Mouse (Mus musculus): ENCODE measurements around the gene Nr2f1. TPM values are rescaled to one million over a fixed set of nuclear protein-coding genes. Genes with fewer than 3 reads are reported as not detected.
A peak's percentile ranks its signal among the peaks of the same experiment; 100 is the strongest.

Nr2f1 gene
- total RNA-seq, 2 experiments from 2014 or later = 3.0 to 3.5 TPM

DNA sequence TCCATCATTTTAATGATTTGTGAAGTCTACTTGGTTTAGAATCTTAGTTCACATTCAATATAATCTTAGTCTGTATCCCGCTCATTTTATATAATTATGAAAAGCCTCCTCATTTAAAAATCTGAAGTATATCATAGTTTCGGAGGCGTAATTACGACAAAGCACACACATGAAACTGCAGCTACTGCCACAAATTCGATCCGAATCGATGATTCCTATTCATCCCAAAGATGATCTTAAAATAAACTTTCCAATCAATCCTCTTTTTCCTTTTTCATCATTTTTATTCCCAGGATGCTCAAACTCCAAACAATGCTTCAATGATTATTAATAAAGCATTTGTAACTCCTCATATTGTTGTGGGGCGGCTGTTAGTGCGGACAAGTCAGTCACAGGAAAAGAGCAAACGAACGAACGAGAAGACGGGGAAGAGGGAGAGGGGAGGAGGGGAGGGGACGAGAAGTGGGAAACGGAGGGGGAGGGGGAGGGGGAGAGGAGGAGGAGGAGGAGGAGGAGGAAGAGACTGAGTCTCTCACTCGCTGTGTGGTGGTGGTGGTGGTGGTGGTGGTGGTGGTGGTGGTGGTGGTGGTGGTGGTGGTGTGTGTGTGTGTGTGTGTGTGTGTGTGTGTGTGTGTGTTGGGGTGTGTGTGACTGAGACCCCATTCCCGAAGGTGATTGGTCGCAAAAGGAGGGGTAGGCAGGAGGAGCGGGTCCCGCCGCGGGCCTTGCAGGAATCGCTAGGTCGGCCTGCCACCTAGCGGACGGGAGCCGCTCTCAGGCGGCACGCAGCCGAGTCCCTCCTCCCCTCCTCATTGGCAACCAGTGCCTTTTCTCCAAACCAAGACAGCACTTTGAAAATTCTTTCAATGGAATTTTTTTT, 1.7 kb upstream of the Nr2f1 start:
- peak; percentile 60 to 82 for DNase-seq (ENCODE audit: low spot score in 2 of 2)

DNA sequence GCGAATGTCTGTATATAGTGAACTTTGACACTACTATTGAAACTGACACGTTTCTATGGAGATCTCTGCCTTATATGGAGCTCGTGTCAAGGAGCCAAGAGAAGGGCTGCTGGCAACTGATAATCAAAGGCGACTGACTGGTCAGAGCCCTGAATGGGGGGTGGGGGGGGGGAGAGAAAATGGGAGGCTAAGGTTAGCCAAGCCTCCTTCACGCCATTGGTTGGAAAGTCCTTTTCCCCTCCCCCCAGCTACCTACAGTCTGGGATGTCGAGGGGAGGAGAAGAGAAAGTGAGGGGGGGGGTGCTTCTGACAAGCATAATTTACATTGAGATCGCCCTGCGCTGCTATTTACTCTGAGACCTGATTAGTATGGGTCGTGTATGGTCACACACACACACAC, 850 bp upstream of the Nr2f1 start:
- DNase-seq (ENCODE audit: low spot score in 2 of 2) = no peak

DNA sequence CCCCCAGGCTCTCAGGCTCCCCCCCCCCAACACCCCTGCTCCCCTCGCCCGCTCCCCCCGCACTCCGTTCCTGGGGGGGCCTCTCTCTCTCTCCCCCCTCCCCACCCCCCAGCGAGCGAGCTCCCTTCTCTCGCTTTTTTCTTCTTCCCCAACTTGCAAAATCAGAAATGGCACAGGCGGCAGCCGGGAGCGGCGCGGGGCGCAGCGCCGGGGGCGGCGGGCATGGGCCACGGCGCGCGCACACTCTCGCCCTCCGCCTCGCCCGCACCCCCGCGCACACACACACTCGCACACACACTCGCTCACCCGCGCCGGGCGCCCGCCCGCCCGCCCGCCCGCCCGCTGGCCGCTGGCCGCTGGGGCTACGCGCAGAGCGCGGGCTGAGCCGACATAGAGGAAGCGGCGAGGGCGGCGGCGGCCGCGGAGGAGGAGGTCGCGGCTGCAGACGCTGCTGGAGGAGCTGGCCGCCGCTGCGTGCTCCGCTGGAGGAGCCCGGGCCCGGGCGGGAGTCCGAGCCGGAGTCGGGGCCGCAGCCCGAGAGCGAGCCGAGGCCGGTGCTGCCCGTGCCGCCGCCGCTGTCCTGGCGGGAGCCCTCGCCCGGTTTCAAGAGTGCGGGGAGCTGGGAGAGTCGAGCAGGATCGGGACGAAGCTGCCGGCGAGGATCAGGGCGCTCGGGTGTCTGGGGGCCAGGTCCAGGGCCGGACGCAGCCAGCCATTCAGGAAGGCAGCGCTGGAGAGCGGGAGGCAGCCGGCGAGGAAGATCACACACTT, 501 bp downstream of the Nr2f1 start:
- DNase-seq (ENCODE audit: low spot score in 2 of 2) = peak; percentile 55 to 66

DNA sequence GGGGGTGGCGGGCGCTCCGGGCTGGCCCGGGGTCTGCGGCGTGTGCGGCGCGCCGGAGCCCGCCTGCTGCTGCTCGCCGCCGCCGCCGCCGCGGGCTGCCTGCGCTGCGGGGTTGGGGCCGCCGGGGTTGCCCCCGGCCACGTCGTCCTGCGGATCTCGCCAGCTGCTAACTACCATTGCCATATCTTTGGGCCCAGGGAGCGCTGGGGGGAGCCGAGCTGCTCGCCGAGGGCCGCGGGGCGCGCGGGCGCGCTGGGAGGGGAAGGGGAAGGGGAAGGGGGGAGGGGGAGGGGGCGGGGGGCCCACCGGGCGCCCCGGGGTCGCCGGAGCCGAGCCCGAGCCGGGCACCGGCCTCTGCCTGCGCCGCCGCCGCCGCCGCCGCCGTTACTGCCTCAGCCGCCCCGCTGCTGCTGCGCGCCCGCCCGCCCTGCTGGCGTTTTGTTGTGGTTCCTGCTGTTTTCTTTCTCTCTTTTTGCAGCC, 1.1 kb downstream of the Nr2f1 start:
- peak in 1 of 2 experiments; percentile 25 for DNase-seq (ENCODE audit: low spot score in 2 of 2)

DNA sequence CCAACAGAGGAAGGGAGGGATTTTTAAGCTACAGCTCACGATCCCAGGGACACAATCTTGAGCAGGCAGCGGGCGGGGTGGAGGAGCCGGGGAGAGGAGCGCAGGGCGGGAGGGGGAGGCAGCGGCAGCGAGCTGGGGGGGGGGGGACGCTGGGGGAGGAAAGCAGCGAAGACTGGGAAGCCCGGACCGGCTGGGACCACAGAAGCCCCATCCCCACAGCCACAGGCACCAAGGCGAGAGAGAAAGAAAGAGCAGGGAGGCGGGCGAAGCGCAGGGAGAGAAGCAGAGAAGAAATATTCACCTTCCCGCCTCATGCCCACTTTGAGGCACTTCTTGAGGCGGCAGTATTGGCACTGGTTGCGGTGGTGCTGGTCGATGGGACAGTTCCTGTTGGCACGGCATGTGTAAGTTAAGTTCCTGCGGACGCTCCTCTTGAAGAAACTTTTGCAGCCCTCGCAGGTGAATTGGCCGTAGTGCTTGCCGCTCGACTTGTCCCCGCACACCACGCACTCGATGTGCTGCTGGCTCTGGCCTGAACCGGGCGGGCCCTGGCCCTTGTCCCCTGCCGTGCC, 1.7 kb downstream of the Nr2f1 start:
- DNase-seq (ENCODE audit: low spot score in 2 of 2) = no peak

DNA sequence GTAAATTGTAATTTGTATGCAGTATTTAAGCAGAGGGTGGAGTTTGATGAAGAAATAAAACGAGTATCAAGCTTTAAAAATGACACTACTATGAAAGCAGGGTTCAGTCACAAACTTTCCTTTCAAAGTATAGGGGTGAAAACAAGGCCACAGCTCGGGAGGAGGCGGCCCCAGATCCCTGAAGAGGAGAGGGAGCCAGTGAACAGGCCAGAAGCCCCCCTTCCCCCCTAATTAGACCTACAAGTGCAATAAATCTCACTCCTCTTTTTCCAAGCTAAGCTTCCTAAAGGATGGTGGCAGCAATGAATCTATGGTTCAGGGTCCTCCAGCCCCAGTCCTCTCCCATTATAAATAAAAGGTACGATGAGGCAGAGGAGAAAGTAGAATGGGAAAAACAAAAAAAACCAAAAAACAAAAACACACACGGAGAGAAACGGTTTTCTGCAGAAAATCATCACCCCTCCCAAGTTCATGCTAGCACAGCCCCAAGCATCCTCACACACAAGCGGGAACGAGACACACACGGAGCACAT, 2.2 kb downstream of the Nr2f1 start:
- no peak for DNase-seq (ENCODE audit: low spot score in 2 of 2)

DNA sequence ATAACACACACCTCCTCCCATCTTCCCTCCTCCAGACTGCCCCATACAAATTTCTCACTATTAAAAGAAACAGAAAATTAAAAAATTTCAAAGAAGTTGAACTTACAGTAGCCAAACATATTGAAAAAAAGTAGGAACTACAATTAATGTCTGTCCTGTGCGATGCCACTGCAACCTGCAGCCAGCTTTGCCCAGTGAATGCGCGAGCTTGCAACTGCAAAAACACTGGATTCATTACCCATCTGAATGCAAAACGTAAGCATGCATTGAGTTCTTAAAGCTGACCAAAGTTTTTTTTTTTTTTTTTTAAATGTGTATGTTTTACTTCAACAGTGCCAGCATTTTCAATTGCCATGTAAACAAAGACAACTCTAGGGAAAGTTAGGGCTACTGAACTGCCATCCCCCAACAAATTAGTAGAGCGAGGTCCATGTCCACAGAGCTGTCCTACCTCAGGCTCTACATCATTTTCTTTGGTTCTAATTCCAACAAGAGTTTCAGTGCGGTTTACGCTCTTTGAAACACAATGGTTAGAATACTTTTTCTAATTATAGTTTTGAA, 3.2 kb downstream of the Nr2f1 start:
- DNase-seq (ENCODE audit: low spot score in 2 of 2) = no peak

DNA sequence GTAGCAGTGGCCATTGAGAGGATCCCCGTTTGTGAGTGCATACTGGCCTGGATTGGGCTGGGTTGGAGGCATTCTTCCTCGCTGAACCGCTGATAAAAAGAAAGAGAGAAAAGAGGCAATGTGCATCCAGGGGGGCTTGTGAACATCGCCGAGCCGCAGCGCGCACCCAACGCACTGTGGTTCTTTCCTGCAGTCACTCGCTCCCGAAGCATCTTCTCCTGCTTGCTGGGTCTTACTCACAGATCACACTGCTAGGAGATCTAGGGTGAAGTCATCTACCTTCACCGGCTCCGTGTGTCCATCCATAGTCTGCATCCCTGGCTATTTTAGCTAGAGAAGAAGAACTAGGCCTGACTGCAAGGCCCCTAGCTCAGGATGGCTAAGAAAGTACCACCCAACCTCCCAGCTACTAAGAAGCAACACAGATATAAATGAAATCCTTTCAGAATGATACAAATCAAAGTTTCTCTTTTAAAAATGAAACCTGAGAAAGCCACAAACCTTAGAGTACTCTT, 3.9 kb downstream of the Nr2f1 start:
- no peak for DNase-seq (ENCODE audit: low spot score in 2 of 2)

DNA sequence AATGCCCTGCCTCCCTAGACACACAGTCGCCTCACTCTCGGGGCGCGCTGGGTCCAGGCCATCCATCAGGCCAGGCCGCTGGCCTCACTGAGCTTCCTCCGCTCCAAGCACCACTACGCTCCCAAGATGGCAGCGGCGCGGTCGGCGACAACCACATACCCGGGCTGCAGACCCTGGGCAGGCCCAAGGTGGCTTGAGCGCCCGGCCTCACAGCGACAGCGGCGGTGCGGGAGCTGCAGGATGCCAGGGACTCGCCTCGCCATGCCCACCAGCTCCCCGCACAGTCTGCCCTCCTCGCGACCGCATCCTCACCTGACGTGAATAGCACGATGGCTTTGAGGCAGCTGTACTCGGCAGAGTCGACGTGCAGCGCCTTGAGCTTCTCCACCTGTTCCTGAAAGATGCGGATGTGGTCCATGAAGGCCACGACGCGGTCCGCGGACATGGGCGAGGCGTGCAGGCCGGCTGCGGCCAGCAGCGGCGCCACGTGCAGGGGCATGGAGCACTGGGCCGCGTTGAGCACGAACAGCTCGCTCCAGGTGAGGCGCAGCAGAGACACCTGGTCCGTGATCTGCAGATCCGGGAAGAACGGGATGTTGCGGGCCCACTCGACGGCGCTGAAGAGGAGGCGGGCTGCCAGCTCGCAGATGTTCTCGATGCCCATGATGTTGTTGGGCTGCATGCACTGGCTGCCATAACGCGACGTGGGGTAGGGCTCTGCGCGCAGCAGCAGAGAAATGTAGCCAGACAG, 4.5 kb downstream of the Nr2f1 start:
- DNase-seq (ENCODE audit: low spot score in 2 of 2) = peak in 1 of 2 experiments; percentile 29

DNA sequence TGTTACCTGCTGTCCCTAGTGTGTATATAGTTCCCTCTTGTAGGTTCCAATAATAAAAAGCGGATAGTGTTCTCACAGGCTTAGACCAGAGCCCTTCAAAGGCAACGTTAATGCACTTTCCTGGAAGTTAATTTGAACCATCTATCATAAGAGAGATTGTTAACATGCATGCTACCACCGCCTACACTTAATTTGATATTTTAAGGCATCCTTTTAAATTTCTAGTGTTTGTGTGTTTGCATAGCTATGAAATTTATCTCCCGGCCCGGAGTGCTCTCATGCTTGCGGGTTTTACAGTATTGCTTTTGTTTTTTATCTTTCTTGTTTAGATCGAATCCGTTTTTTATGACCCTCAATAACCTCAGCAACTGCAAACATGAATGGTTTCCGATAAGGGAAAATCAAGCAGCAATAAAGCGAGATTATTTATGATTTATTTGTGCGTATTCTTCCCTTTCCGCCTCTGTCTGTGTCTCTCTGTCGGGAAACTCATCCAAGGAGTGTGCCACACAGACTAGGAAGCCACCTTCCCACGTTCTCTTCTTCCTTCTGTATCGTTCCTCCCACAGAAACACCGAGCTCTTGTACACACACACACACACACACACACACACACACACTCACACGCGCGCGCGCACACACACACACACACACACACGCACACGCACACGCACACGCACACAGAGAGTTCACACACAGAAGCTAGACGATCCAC, 5.3 kb downstream of the Nr2f1 start:
- DNase-seq (ENCODE audit: low spot score in 2 of 2) = no peak

DNA sequence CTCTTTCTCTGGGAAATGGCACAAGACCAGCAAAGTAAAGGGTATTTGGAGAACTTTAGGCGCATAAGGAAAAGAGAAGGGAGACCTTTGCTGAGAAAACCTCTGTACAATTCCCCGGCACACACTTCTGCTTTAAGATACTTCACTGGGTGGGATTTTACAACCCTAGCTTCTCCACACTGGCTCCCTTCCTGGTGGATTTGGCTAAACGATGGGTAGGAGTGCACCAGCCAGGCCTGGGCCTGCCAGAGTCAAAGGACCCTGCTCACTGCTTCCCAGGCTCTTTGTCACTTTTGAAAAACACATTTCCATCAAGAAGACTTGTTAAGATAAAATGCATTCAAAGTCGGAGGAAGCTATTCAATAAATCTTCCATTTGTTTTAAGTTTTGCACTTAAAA, 6.3 kb downstream of the Nr2f1 start:
- DNase-seq (ENCODE audit: low spot score in 2 of 2) = no peak

DNA sequence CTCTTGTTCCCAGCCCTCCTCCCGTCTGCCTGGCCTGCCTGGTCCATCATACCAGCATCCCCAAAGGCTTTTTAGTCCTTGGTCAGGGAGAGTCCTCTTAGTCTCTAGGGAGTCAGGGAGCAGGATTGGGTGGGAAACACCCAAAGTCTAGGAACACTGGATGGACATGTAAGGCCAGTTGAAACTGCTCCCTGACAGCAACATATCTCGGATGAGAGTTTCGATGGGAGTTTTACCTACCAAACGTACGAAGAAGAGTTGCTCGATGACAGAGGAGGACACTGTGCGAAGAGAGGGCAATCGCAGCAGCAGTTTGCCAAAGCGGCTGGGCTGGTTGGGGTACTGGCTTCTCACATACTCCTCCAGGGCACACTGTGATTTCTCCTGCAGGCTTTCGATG, 10.0 kb downstream of the Nr2f1 start:
- no peak for DNase-seq (ENCODE audit: low spot score in 2 of 2)

DNA sequence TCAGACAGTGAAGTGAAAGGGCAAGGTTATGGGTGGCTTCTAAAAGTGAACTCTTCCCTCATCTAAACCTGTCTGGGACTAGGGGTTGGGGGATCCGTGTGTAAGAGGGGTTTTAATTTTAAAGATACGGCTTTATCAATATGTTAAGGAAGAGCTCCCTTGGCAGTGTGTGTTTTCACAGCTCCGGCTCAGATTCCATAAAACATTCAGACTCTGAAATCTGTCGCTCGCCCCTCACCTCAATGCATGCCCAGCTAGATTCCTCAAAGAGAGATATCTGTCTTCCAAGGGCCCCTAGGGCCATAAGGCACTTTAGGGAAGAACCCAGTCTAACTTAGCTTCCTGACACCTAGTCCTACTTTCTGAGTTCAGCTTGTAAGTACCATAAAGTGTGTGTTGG, 11.7 kb downstream of the Nr2f1 start:
- no peak for DNase-seq (ENCODE audit: low spot score in 2 of 2)

DNA sequence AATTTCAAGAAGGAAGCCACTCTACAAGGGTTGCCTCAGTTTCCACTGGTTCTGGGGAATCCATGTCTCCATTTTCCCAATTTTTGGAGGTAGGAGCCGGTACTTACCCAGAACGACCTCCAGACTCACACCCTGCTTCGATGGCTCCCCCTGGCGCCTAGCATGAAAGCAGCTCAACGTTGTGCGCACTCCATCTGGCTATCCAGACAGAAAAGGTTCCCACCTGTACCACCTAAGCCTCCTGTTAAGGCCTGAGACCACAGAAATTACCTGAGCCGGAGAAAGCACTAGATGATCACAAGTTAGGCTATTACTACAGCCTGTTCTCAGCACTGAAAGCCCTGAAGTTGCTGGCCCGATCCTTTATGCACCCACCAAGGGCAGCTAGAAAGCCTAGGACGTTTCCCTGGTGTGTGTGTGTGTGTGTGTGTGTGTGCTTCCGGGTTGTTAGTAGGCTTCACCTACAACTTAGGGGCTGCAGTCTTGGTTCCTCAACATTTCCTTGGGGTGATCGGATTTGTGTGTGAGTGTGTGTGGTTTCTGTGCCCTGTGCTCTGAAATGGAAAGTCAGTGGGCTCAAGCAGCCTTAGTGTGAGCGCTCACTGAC, 13.1 kb downstream of the Nr2f1 start:
- no peak for DNase-seq (ENCODE audit: low spot score in 2 of 2)

DNA sequence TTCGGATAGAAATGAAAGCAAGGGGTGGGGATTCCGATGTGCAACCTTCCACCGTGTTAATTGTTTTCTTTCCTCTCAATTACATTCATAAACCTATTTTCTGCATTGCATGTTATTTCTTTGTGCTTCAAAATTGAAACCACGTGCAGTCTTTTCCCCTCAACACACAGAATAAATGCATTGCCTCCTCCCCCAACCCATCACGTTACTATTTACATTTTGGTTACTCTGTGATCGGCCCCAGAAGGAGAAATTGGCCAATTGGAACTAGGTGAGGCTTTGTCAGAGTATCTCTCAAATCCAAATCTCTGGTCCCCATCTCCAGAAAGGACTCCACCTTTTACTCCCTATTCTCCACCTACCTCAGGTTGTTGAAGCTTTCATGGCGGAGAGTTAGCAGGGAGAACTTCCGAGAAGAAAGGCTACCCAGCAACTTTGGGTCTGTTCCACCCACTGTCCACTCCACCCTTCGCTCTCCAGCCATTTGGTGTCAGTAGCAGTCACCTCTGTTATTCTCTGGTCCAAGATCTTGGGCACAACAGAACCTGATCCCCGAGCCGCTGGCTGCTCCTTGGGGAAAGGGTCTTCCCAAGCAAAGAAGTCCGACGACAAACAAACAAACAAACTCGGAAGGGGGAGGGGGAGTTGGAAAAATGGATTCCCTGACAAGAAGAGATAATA, 14.6 kb downstream of the Nr2f1 start:
- DNase-seq (ENCODE audit: low spot score in 2 of 2) = no peak

DNA sequence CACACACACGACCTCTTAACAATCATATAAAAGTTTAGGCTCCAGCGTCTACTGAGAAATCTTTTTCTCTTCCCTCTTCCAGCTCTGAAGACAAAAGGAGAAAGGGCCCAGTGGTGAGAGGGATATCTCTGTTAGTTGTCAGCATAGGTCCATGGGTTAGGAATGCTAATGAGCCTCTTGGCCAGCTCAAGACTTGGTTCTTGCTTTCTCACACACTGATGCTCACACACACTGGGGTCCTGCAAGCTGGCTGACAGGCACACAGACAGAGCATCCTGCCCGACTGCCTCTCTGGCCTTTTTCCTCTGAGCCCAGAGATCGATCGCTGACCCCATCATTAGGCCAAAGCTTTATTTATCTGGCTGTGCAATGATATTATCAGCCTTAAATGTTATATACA, 15.6 kb downstream of the Nr2f1 start:
- no peak for DNase-seq (ENCODE audit: low spot score in 2 of 2)

DNA sequence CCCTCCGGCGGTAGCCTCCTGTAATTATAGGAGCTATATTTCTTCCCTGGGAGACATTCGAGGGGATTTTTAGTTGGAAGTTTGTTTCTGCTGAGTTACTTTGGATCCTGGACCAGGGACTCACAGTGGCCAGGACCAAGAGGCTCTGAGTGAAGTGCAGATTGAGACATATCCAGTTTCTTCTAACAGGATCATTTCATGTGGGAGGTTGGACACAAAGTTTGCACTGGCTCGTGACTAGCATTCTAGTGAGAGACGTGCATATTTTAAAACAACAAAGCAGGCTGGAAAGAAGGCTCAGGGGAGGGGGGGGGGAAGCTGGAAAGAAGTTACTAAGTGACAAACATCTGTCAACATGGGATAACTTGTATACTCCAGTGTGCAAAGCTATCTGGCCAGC, 16.6 kb downstream of the Nr2f1 start:
- DNase-seq (ENCODE audit: low spot score in 2 of 2) = no peak

DNA sequence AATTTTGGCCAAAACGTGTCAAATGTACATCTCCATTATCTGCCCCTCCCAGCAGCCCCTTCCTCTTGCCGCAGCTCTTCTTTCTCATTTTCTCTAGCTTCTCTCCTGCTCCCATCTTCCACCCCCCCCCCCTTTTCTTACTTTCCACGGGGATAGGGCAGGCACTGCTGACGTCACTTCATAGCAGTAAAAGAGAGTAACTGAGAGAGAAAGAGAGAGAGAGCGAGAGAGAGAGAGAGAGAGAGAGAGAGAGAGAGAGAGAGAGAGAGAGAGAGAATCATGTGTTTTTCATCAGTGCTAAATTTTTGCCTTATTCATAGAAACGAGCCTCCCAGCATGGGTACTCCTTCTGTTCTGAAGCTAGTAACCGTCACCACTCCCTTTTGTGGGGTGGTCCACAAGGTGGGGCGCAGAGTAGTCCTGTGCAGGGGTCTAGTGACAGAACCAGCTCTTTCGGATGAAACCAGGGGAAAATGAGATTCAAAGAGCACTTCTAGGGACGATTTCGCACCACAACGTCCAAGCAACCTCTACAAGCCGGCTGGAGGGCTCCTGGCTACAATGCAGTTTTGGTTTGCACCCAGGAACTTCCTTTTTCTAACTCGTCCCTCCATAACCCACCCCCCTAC, 17.5 kb downstream of the Nr2f1 start:
- DNase-seq (ENCODE audit: low spot score in 2 of 2) = no peak
